Mouse (Mus musculus): ENCODE results near the gene Dgki. TPM values are rescaled to one million over a fixed set of nuclear protein-coding genes. Genes with fewer than 3 reads are reported as not detected.

The Dgki gene
- polyA plus RNA-seq (2014; fragmentation: Nextera tagmentation; extraction: Ambion mirVana): 0.95 and 1.0 TPM in 2 replicates

- Histone ChIP-seq H3K4me3 (ENCODE audit: low read depth, low read length) (peak within 1 kb of the TSS; percentile 51), H3K27ac (ENCODE audit: low read length) (no peak within 1 kb of the TSS), H3K27me3 (ENCODE audit: control insufficient read depth, insufficient read depth, low read length) (peaks cover 24% of the 10 kb centered on the region), H3K9me3 (ENCODE audit: control insufficient read depth, low read depth, low read length) (no peaks in the 10 kb centered on the region), H3K4me1 (ENCODE audit: control insufficient read depth, insufficient read depth, low read length) (no peaks in the 10 kb centered on the region), H3K4me2 (replicated peaks; ENCODE audit: low read depth, low read length) (peak within 1 kb of the TSS; percentile 91), H3K9ac (replicated peaks; ENCODE audit: low read depth, low read length) (peak within 1 kb of the TSS; percentile 41; the same call in 1 of the 2 replicates), H3K36me3 (ENCODE audit: control insufficient read depth, insufficient read depth, low read length) (no peaks in the 10 kb centered on the region)
- WGBS: under 1% methylated on average over 63 of the region's 65 CpGs
- peak; percentile 65; the same call in 1 of the 2 replicates for ATAC-seq (ENCODE audit: insufficient number of reproducible peaks, insufficient read depth, low FRiP score, low read depth)
Observed at GRCm38 (mm10) chr6:37299562-37300390, at the start of gene Dgki. Dgki (minus strand) TSS chr6:37300184.

- ATAC-seq (ENCODE audit: insufficient number of reproducible peaks, insufficient read depth, low FRiP score, low read depth): no peak
- Histone ChIP-seq H3K9me3 (ENCODE audit: control insufficient read depth, low read depth, low read length) (no peaks in the 10 kb centered on the region), H3K9ac (replicated peaks; ENCODE audit: low read depth, low read length) (no peak overlapping the region), H3K4me2 (replicated peaks; ENCODE audit: low read depth, low read length) (no peak overlapping the region), H3K4me3 (ENCODE audit: low read depth, low read length) (no peak overlapping the region), H3K4me1 (ENCODE audit: control insufficient read depth, insufficient read depth, low read length) (no peaks in the 10 kb centered on the region), H3K27me3 (ENCODE audit: control insufficient read depth, insufficient read depth, low read length) (no peaks in the 10 kb centered on the region), H3K36me3 (ENCODE audit: control insufficient read depth, insufficient read depth, low read length) (peaks cover 16% of the 10 kb centered on the region; the same call in 1 of the 2 replicates), H3K27ac (ENCODE audit: low read length) (no peak overlapping the region)
- 79% methylated on average over 5 of the region's 5 CpGs for WGBS
Observed at GRCm38 (mm10) chr6:37347606-37348005, 47.6 kb upstream of the Dgki start.

GRCm38 (mm10) chr6:37338055-37338454, 38.1 kb upstream of the Dgki start:
- Histone ChIP-seq H3K27me3 (ENCODE audit: control insufficient read depth, insufficient read depth, low read length) (no peaks in the 10 kb centered on the region), H3K27ac (ENCODE audit: low read length) (no peak overlapping the region), H3K9me3 (ENCODE audit: control insufficient read depth, low read depth, low read length) (no peaks in the 10 kb centered on the region), H3K36me3 (ENCODE audit: control insufficient read depth, insufficient read depth, low read length) (peaks cover 40% of the 10 kb centered on the region), H3K4me1 (ENCODE audit: control insufficient read depth, insufficient read depth, low read length) (peaks cover 8% of the 10 kb centered on the region), H3K4me3 (ENCODE audit: low read depth, low read length) (no peak overlapping the region), H3K4me2 (replicated peaks; ENCODE audit: low read depth, low read length) (no peak overlapping the region), H3K9ac (replicated peaks; ENCODE audit: low read depth, low read length) (no peak overlapping the region)
- ATAC-seq (ENCODE audit: insufficient number of reproducible peaks, insufficient read depth, low FRiP score, low read depth): no peak
- 88% methylated on average over 5 of the region's 5 CpGs for WGBS

GRCm38 (mm10) chr6:37336831-37337260, 36.9 kb upstream of the Dgki start:
- H3K4me1 ChIP-seq (ENCODE audit: control insufficient read depth, insufficient read depth, low read length): peaks cover 8% of the 10 kb centered on the region

GRCm38 (mm10) chr6:37336381-37336780, 36.4 kb upstream of the Dgki start:
- Histone ChIP-seq H3K36me3 (ENCODE audit: control insufficient read depth, insufficient read depth, low read length) (peaks cover 52% of the 10 kb centered on the region), H3K9ac (replicated peaks; ENCODE audit: low read depth, low read length) (no peak overlapping the region), H3K9me3 (ENCODE audit: control insufficient read depth, low read depth, low read length) (no peaks in the 10 kb centered on the region), H3K4me3 (ENCODE audit: low read depth, low read length) (no peak overlapping the region), H3K27me3 (ENCODE audit: control insufficient read depth, insufficient read depth, low read length) (no peaks in the 10 kb centered on the region), H3K4me2 (replicated peaks; ENCODE audit: low read depth, low read length) (no peak overlapping the region), H3K27ac (ENCODE audit: low read length) (peak overlapping the region; percentile 18; the same call in 1 of the 2 replicates), H3K4me1 (ENCODE audit: control insufficient read depth, insufficient read depth, low read length) (peaks cover 8% of the 10 kb centered on the region)
- WGBS: 72% methylated on average over 7 of the region's 7 CpGs
- no peak for ATAC-seq (ENCODE audit: insufficient number of reproducible peaks, insufficient read depth, low FRiP score, low read depth)

More at GRCm38 (mm10) chr6:37336831-37337260, 36.9 kb upstream of the Dgki start:
- Histone ChIP-seq H3K27me3 (ENCODE audit: control insufficient read depth, insufficient read depth, low read length) (no peaks in the 10 kb centered on the region), H3K27ac (ENCODE audit: low read length) (peak overlapping the region; percentile 48; the same call in 1 of the 2 replicates), H3K9me3 (ENCODE audit: control insufficient read depth, low read depth, low read length) (no peaks in the 10 kb centered on the region), H3K4me3 (ENCODE audit: low read depth, low read length) (no peak overlapping the region), H3K36me3 (ENCODE audit: control insufficient read depth, insufficient read depth, low read length) (peaks cover 47% of the 10 kb centered on the region), H3K4me2 (replicated peaks; ENCODE audit: low read depth, low read length) (no peak overlapping the region), H3K9ac (replicated peaks; ENCODE audit: low read depth, low read length) (no peak overlapping the region)
- no peak; the same call in 1 of the 2 replicates for ATAC-seq (ENCODE audit: insufficient number of reproducible peaks, insufficient read depth, low FRiP score, low read depth)
- WGBS: 25% methylated on average over 5 of the region's 5 CpGs

- Histone ChIP-seq H3K4me1 (ENCODE audit: control insufficient read depth, insufficient read depth, low read length) (peaks cover 19% of the 10 kb centered on the region), H3K9ac (replicated peaks; ENCODE audit: low read depth, low read length) (no peak overlapping the region), H3K9me3 (ENCODE audit: control insufficient read depth, low read depth, low read length) (no peaks in the 10 kb centered on the region), H3K27me3 (ENCODE audit: control insufficient read depth, insufficient read depth, low read length) (no peaks in the 10 kb centered on the region), H3K4me3 (ENCODE audit: low read depth, low read length) (no peak overlapping the region), H3K27ac (ENCODE audit: low read length) (no peak overlapping the region), H3K36me3 (ENCODE audit: control insufficient read depth, insufficient read depth, low read length) (peaks cover 38% of the 10 kb centered on the region), H3K4me2 (replicated peaks; ENCODE audit: low read depth, low read length) (no peak overlapping the region)
- ATAC-seq (ENCODE audit: insufficient number of reproducible peaks, insufficient read depth, low FRiP score, low read depth): no peak
- WGBS: 53% methylated on average over 10 of the region's 10 CpGs
Observed at GRCm38 (mm10) chr6:37332846-37333245, 32.9 kb upstream of the Dgki start.

- peak; percentile 42; the same call in 1 of the 2 replicates for ATAC-seq (ENCODE audit: insufficient number of reproducible peaks, insufficient read depth, low FRiP score, low read depth)
- no peaks in the 10 kb centered on the region for H3K9me3 ChIP-seq (ENCODE audit: control insufficient read depth, low read depth, low read length)
- H3K27ac ChIP-seq (ENCODE audit: low read length): peak overlapping the region; percentile 55
- H3K36me3 ChIP-seq (ENCODE audit: control insufficient read depth, insufficient read depth, low read length): peaks cover 27% of the 10 kb centered on the region
- H3K4me1 ChIP-seq (ENCODE audit: control insufficient read depth, insufficient read depth, low read length): peaks cover 18% of the 10 kb centered on the region
- no peak overlapping the region for H3K9ac ChIP-seq (replicated peaks; ENCODE audit: low read depth, low read length)
- H3K4me3 ChIP-seq (ENCODE audit: low read depth, low read length): no peak overlapping the region
- H3K27me3 ChIP-seq (ENCODE audit: control insufficient read depth, insufficient read depth, low read length): no peaks in the 10 kb centered on the region
- WGBS: 52% methylated on average over 5 of the region's 5 CpGs
- no peak overlapping the region for H3K4me2 ChIP-seq (replicated peaks; ENCODE audit: low read depth, low read length)
Observed at GRCm38 (mm10) chr6:37329901-37330864, 30.2 kb upstream of the Dgki start.

GRCm38 (mm10) chr6:37329376-37329775, 29.4 kb upstream of the Dgki start:
- Histone ChIP-seq H3K4me1 (ENCODE audit: control insufficient read depth, insufficient read depth, low read length) (peaks cover 18% of the 10 kb centered on the region), H3K36me3 (ENCODE audit: control insufficient read depth, insufficient read depth, low read length) (peaks cover 24% of the 10 kb centered on the region), H3K27ac (ENCODE audit: low read length) (no peak overlapping the region; the same call in 1 of the 2 replicates), H3K9ac (replicated peaks; ENCODE audit: low read depth, low read length) (no peak overlapping the region), H3K27me3 (ENCODE audit: control insufficient read depth, insufficient read depth, low read length) (no peaks in the 10 kb centered on the region), H3K4me3 (ENCODE audit: low read depth, low read length) (no peak overlapping the region), H3K4me2 (replicated peaks; ENCODE audit: low read depth, low read length) (no peak overlapping the region), H3K9me3 (ENCODE audit: control insufficient read depth, low read depth, low read length) (no peaks in the 10 kb centered on the region)
- 76% methylated on average over 3 of the region's 3 CpGs for WGBS
- no peak for ATAC-seq (ENCODE audit: insufficient number of reproducible peaks, insufficient read depth, low FRiP score, low read depth)

All from stomach, embryonic 14.5 days (tissue).